Mouse (Mus musculus): ENCODE data around the gene Arfgef2. TPM values are rescaled to one million over a fixed set of nuclear protein-coding genes. Genes with fewer than 3 reads are reported as not detected.

The Arfgef2 gene
- polyA plus RNA-seq, 1 experiment from 2014 or later, result 4.6 TPM

GRCm38 (mm10) chr2:166935582-166935981 lies 130.2 kb downstream of the Arfgef2 start:
- Histone ChIP-seq H3K27me3 (no peaks in the 10 kb centered on the region), H3K4me1 (replicated peaks) (no peaks in the 10 kb centered on the region), H3K36me3 (peaks cover 65% of the 10 kb centered on the region), H3K27ac (replicated peaks) (no peak overlapping the region), H3K9ac (no peak overlapping the region), H3K4me2 (no peak overlapping the region), H3K4me3 (no peak overlapping the region), H3K9me3 (no peaks in the 10 kb centered on the region)
- 95% methylated on average over 7 of the region's 7 CpGs for WGBS
- ATAC-seq (ENCODE audit: low FRiP score, low read depth), result no peak

GRCm38 (mm10) chr2:166936166-166936565 lies 130.8 kb downstream of the Arfgef2 start:
- ATAC-seq (ENCODE audit: low FRiP score, low read depth), result no peak
- H3K9ac ChIP-seq, result no peak overlapping the region
- H3K36me3 ChIP-seq, result peaks cover 65% of the 10 kb centered on the region
- no peak overlapping the region for H3K4me2 ChIP-seq
- H3K9me3 ChIP-seq, result no peaks in the 10 kb centered on the region
- WGBS, result 79% methylated on average over 2 of the region's 2 CpGs
- H3K4me3 ChIP-seq, result no peak overlapping the region
- no peaks in the 10 kb centered on the region for H3K27me3 ChIP-seq
- H3K27ac ChIP-seq (replicated peaks), result no peak overlapping the region
- no peaks in the 10 kb centered on the region for H3K4me1 ChIP-seq (replicated peaks)

GRCm38 (mm10) chr2:166943146-166943545 lies 137.8 kb downstream of the Arfgef2 start:
- H3K36me3 ChIP-seq, result peaks cover 74% of the 10 kb centered on the region
- H3K4me3 ChIP-seq, result no peak overlapping the region
- no peak overlapping the region for H3K27ac ChIP-seq (replicated peaks)
- 89% methylated on average over 2 of the region's 2 CpGs for WGBS
- ATAC-seq (ENCODE audit: low FRiP score, low read depth), result no peak
- no peak overlapping the region for H3K9ac ChIP-seq
- no peak overlapping the region for H3K4me2 ChIP-seq
- no peaks in the 10 kb centered on the region for H3K27me3 ChIP-seq
- H3K4me1 ChIP-seq (replicated peaks), result no peaks in the 10 kb centered on the region
- H3K9me3 ChIP-seq, result no peaks in the 10 kb centered on the region

- no peak overlapping the region for H3K27ac ChIP-seq (replicated peaks)
- H3K27me3 ChIP-seq, result no peaks in the 10 kb centered on the region
- ATAC-seq (ENCODE audit: low FRiP score, low read depth), result no peak
- no peaks in the 10 kb centered on the region for H3K4me1 ChIP-seq (replicated peaks)
- WGBS, result 80% methylated on average over 1 of the region's 1 CpGs
- H3K4me3 ChIP-seq, result no peak overlapping the region
- peaks cover 80% of the 10 kb centered on the region for H3K36me3 ChIP-seq
- H3K9ac ChIP-seq, result no peak overlapping the region
- no peak overlapping the region for H3K4me2 ChIP-seq
- H3K9me3 ChIP-seq, result no peaks in the 10 kb centered on the region
These were observed 139.0 kb downstream of the Arfgef2 start for GRCm38 (mm10) chr2:166944346-166944745.

- H3K4me2 ChIP-seq, result no peak overlapping the region
- no peak overlapping the region for H3K4me3 ChIP-seq
- H3K27ac ChIP-seq (replicated peaks), result no peak overlapping the region
- no peaks in the 10 kb centered on the region for H3K9me3 ChIP-seq
- H3K36me3 ChIP-seq, result peaks cover 90% of the 10 kb centered on the region
- WGBS, result 60% methylated on average over 4 of the region's 4 CpGs
- H3K4me1 ChIP-seq (replicated peaks), result no peaks in the 10 kb centered on the region
- 0 out of 2 replicates have a peak, but pooled peaks have one; percentile 54 for ATAC-seq (ENCODE audit: low FRiP score, low read depth)
- H3K9ac ChIP-seq, result no peak overlapping the region
- no peaks in the 10 kb centered on the region for H3K27me3 ChIP-seq
These were observed 140.1 kb downstream of the Arfgef2 start for GRCm38 (mm10) chr2:166945456-166945855.

Other genes starting within 250 kb of the Arfgef2 start
- gene Prex1, start 91.8 kb upstream of the Arfgef2 start, polyA plus RNA-seq (2015; fragmentation: Nextera tagmentation; extraction: Ambion mirVana), result 27.0 and 27.4 TPM in 2 replicates
- gene Trp53rkb, start 13.1 kb upstream of the Arfgef2 start, polyA plus RNA-seq (2015; fragmentation: Nextera tagmentation; extraction: Ambion mirVana), result 9.5 and 10.9 TPM in 2 replicates
- gene Cse1l, start 100.5 kb downstream of the Arfgef2 start, polyA plus RNA-seq (2015; fragmentation: Nextera tagmentation; extraction: Ambion mirVana), result 88.4 and 89.3 TPM in 2 replicates
- gene Stau1, start 190.7 kb downstream of the Arfgef2 start, polyA plus RNA-seq (2015; fragmentation: Nextera tagmentation; extraction: Ambion mirVana), result 107 and 113 TPM in 2 replicates
- 35.4 and 38.0 TPM in 2 replicates for gene Ddx27, start 209.6 kb downstream of the Arfgef2 start, polyA plus RNA-seq (2015; fragmentation: Nextera tagmentation; extraction: Ambion mirVana)

Measured in hindbrain, embryonic 15.5 days (tissue).